Mouse (Mus musculus): ENCODE data around the gene Wfdc3. TPM values are rescaled to one million over a fixed set of nuclear protein-coding genes. Genes with fewer than 3 reads are reported as not detected.
"Not testable (repeated sequence)": the region's sequence is repeated elsewhere in the genome, so short reads cannot be mapped to it uniquely, and the experiment has no call there.

The Wfdc3 gene
- polyA plus RNA-seq, 1 experiment from 2014 or later = 0.95 TPM

DNA sequence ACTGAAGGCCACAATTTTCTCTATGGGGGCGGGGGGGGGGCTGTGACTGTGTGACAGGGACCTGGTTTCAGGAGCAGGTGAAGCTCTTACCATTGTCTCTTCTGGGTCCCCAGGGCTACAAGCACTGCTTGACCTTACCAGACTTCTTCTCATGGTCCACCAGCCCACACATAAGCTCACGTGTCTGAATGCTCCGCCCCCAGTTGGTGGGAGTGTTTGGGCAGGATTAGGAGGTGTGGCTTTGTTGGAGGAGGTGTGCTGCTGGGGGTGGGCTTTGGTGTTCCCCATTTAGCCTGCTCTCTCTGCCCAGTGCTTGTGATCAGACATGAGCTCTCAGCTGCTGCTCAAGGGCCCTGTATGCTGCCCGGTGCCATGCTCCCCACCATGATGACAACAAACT is 22.5 kb downstream of the Wfdc3 start:
- Histone ChIP-seq H3K4me1 (ENCODE audit: control insufficient read depth, insufficient read depth, low read length) (no peaks in the 10 kb centered on the region), H3K4me3 (ENCODE audit: low read depth, low read length) (no peak overlapping the region), H3K9me3 (ENCODE audit: control insufficient read depth, low read depth, low read length) (no peaks in the 10 kb centered on the region), H3K27ac (ENCODE audit: low read length) (no peak overlapping the region), H3K4me2 (replicated peaks; ENCODE audit: low read depth, low read length) (no peak overlapping the region), H3K9ac (replicated peaks; ENCODE audit: low read depth, low read length) (no peak overlapping the region), H3K27me3 (ENCODE audit: control insufficient read depth, insufficient read depth, low read length) (no peaks in the 10 kb centered on the region), H3K36me3 (ENCODE audit: control insufficient read depth, insufficient read depth, low read length) (no peaks in the 10 kb centered on the region)
- no peak for ATAC-seq (ENCODE audit: insufficient number of reproducible peaks, insufficient read depth, low FRiP score, low read depth)
- 74% methylated on average over 4 of the region's 4 CpGs for WGBS

DNA sequence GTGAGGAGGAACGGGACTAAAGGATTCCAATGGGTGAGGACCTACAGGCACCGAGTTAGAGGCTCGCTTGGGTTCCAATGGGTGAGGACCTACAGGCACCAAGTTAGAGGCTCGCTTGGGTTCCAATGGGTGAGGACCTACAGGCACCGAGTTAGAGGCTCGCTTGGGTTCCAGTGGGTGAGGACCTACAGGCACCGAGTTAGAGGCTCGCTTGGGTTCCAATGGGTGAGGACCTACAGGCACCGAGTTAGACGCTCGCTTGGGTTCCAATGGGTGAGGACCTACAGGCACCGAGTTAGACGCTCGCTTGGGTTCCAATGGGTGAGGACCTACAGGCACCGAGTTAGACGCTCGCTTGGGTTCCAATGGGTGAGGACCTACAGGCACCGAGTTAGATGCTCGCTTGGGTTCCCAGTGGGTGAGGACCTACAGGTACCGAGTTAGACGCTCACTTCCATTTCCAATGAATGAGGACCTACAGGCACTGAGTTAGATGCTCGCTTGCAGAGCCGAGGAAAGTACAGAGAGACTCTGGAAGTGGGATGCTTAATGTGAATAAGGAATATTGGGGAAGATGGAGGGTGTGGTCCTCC is 29.4 kb downstream of the Wfdc3 start:
- H3K4me2 ChIP-seq (replicated peaks; ENCODE audit: low read depth, low read length); ATAC-seq (ENCODE audit: insufficient number of reproducible peaks, insufficient read depth, low FRiP score, low read depth); H3K4me3 ChIP-seq (ENCODE audit: low read depth, low read length); H3K27me3 ChIP-seq (ENCODE audit: control insufficient read depth, insufficient read depth, low read length); H3K27ac ChIP-seq (ENCODE audit: low read length); H3K4me1 ChIP-seq (ENCODE audit: control insufficient read depth, insufficient read depth, low read length); H3K9me3 ChIP-seq (ENCODE audit: control insufficient read depth, low read depth, low read length); H3K36me3 ChIP-seq (ENCODE audit: control insufficient read depth, insufficient read depth, low read length); H3K9ac ChIP-seq (replicated peaks; ENCODE audit: low read depth, low read length): not testable (repeated sequence)
- WGBS = 90% methylated on average over 20 of the region's 23 CpGs

DNA sequence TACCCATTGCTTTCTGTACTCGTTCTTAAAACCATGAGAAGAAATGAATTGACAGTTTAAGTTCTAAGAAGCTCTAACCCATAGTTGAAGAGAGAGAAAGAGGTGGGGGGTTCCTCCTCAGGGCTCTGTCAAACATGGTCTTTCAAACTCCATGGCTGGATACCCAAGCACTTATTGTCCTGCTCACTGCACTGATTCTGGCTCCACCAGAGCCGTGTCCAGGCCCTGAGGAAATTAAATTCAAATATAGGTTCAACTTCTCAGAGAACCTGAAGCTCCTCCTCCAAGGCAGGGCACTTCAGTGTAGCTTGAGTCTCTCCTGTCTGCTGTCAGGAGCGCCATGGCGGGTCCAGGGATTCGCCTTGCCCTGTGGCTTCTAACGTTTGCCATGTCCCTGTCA is 30.7 kb downstream of the Wfdc3 start, which contains the start of gene Spint5:
Gene Spint5 (plus strand): TSS at position 301 of the 400 bp plus-strand sequence.
- ATAC-seq (ENCODE audit: insufficient number of reproducible peaks, insufficient read depth, low FRiP score, low read depth) = no peak
- Histone ChIP-seq H3K36me3 (ENCODE audit: control insufficient read depth, insufficient read depth, low read length) (no peaks in the 10 kb centered on the region), H3K27me3 (ENCODE audit: control insufficient read depth, insufficient read depth, low read length) (no peaks in the 10 kb centered on the region), H3K27ac (ENCODE audit: low read length) (no peak within 1 kb of the TSS), H3K4me1 (ENCODE audit: control insufficient read depth, insufficient read depth, low read length) (no peaks in the 10 kb centered on the region), H3K9me3 (ENCODE audit: control insufficient read depth, low read depth, low read length) (no peaks in the 10 kb centered on the region), H3K4me2 (replicated peaks; ENCODE audit: low read depth, low read length) (no peak within 1 kb of the TSS), H3K9ac (replicated peaks; ENCODE audit: low read depth, low read length) (no peak within 1 kb of the TSS), H3K4me3 (ENCODE audit: low read depth, low read length) (no peak within 1 kb of the TSS)
- 69% methylated on average over 6 of the region's 6 CpGs for WGBS

DNA sequence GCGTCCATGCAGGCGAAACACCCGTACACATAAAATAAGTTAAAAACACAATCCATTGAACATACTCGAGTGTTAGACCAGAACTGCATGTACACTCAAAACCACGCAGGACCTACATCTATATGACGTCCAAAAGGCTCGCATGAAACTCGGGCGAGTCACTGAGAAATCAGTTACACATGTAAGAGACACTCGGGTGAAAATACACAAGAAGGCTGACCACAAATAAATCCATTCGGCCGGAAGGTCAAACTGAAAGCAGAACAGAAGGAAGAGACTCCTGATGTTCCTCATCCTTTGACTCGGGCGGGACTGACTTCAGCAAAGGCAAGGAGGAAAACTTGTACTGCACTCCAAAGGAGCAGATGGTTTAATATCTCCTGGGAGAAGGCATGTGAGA is 39.7 kb downstream of the Wfdc3 start:
- Histone ChIP-seq H3K36me3 (ENCODE audit: control insufficient read depth, insufficient read depth, low read length) (no peaks in the 10 kb centered on the region), H3K9ac (replicated peaks; ENCODE audit: low read depth, low read length) (no peak overlapping the region), H3K27me3 (ENCODE audit: control insufficient read depth, insufficient read depth, low read length) (no peaks in the 10 kb centered on the region), H3K4me3 (ENCODE audit: low read depth, low read length) (no peak overlapping the region), H3K4me1 (ENCODE audit: control insufficient read depth, insufficient read depth, low read length) (no peaks in the 10 kb centered on the region), H3K9me3 (ENCODE audit: control insufficient read depth, low read depth, low read length) (no peaks in the 10 kb centered on the region), H3K4me2 (replicated peaks; ENCODE audit: low read depth, low read length) (no peak overlapping the region), H3K27ac (ENCODE audit: low read length) (no peak overlapping the region)
- no peak for ATAC-seq (ENCODE audit: insufficient number of reproducible peaks, insufficient read depth, low FRiP score, low read depth)
- whole genome bisulfite sequencing = 90% methylated on average over 14 of the region's 14 CpGs

DNA sequence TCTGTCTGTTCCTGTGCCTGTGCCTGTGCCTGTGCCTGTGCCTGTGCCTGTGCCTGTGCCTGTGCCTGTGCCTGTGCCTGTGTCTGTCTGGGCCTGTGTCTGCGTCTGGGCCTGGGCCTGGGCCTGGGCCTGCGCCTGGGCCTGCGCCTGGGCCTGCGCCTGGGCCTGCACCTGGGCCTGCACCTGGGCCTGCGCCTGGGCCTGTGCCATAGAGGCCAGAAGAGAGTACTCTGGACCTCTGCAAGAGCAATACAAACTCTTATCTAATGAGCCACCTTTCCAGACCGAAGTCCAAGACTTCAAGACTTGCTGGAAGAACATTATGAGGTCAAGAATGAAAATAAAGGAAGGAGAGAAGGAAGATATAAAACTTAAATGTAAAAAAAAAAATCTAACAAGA is 40.4 kb downstream of the Wfdc3 start:
- Histone ChIP-seq H3K4me3 (ENCODE audit: low read depth, low read length) (no peak overlapping the region), H3K27ac (ENCODE audit: low read length) (no peak overlapping the region), H3K27me3 (ENCODE audit: control insufficient read depth, insufficient read depth, low read length) (no peaks in the 10 kb centered on the region), H3K4me2 (replicated peaks; ENCODE audit: low read depth, low read length) (no peak overlapping the region), H3K9ac (replicated peaks; ENCODE audit: low read depth, low read length) (no peak overlapping the region), H3K36me3 (ENCODE audit: control insufficient read depth, insufficient read depth, low read length) (no peaks in the 10 kb centered on the region), H3K4me1 (ENCODE audit: control insufficient read depth, insufficient read depth, low read length) (no peaks in the 10 kb centered on the region), H3K9me3 (ENCODE audit: control insufficient read depth, low read depth, low read length) (no peaks in the 10 kb centered on the region)
- no peak for ATAC-seq (ENCODE audit: insufficient number of reproducible peaks, insufficient read depth, low FRiP score, low read depth)
- WGBS = over 99% methylated on average over 6 of the region's 6 CpGs

DNA sequence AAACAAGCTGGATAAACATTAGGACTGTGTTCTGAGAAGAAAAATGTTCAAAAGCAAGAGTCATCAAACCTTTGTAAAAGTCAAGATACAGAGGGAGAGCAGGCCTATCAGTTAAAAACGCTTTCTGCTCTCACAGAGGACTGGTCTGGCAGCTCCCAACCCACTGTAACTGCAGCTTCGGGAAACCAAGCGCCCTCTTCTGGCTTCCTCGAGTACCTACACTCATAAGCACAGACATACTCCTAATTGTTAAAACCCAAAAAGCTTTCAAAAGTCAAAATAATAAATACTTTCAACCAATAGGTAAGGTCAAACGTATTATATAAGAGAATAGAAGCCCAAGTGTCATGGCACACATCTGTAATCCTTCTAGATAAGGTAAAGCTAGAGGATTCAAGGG is 41.5 kb downstream of the Wfdc3 start:
- H3K4me1 ChIP-seq (ENCODE audit: control insufficient read depth, insufficient read depth, low read length) = no peaks in the 10 kb centered on the region
- 79% methylated on average over 5 of the region's 5 CpGs for WGBS
- no peaks in the 10 kb centered on the region for H3K9me3 ChIP-seq (ENCODE audit: control insufficient read depth, low read depth, low read length)
- no peak overlapping the region for H3K4me3 ChIP-seq (ENCODE audit: low read depth, low read length)
- no peaks in the 10 kb centered on the region for H3K27me3 ChIP-seq (ENCODE audit: control insufficient read depth, insufficient read depth, low read length)
- no peak overlapping the region for H3K27ac ChIP-seq (ENCODE audit: low read length)
- no peak overlapping the region for H3K4me2 ChIP-seq (replicated peaks; ENCODE audit: low read depth, low read length)
- no peaks in the 10 kb centered on the region for H3K36me3 ChIP-seq (ENCODE audit: control insufficient read depth, insufficient read depth, low read length)
- no peak for ATAC-seq (ENCODE audit: insufficient number of reproducible peaks, insufficient read depth, low FRiP score, low read depth)
- H3K9ac ChIP-seq (replicated peaks; ENCODE audit: low read depth, low read length) = no peak overlapping the region

DNA sequence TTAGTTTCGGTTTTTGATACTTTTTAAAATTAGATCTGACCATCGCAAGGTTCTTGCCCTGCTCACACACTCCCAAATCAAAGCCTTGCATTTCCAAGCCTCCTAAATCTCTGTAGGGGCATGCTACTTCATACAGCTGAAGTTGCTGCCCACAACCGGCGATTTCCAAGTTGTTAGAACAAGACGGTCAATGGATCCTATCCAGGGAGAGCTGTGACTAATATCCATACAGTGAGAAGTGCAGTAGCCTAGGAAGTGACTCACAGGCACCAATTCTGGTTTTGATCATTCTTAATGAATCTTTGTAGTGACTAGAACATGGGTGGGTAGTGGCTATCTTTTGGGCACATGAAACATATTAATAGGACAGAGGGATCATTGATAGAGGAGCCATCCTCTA is 44.0 kb downstream of the Wfdc3 start:
- H3K27me3 ChIP-seq (ENCODE audit: control insufficient read depth, insufficient read depth, low read length) = no peaks in the 10 kb centered on the region
- H3K9ac ChIP-seq (replicated peaks; ENCODE audit: low read depth, low read length) = no peak overlapping the region
- ATAC-seq (ENCODE audit: insufficient number of reproducible peaks, insufficient read depth, low FRiP score, low read depth) = no peak
- H3K4me1 ChIP-seq (ENCODE audit: control insufficient read depth, insufficient read depth, low read length) = no peaks in the 10 kb centered on the region
- no peak overlapping the region for H3K27ac ChIP-seq (ENCODE audit: low read length)
- no peak overlapping the region for H3K4me2 ChIP-seq (replicated peaks; ENCODE audit: low read depth, low read length)
- no peaks in the 10 kb centered on the region for H3K36me3 ChIP-seq (ENCODE audit: control insufficient read depth, insufficient read depth, low read length)
- 88% methylated on average over 5 of the region's 5 CpGs for WGBS
- H3K4me3 ChIP-seq (ENCODE audit: low read depth, low read length) = no peak overlapping the region
- H3K9me3 ChIP-seq (ENCODE audit: control insufficient read depth, low read depth, low read length) = no peaks in the 10 kb centered on the region

DNA sequence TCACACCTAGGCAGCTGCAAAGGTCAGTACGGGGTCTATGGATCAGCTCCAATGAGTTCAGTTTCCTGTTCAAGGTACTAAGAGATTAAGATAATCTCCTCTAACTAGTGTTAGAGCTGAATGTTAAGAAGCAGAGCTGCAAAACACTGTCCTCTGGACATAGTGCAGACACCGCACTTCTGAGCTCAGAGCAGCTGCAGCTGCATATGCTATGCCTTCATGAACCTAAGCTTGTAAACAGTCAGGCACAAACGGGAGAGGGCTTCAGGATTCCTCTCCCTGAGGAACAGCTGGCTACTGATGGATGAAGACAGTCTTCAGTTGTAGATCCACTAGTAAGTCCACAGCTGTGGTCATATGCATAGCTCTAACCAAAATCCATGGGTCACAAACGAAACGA is 44.8 kb downstream of the Wfdc3 start:
- Histone ChIP-seq H3K27ac (ENCODE audit: low read length) (no peak overlapping the region), H3K27me3 (ENCODE audit: control insufficient read depth, insufficient read depth, low read length) (no peaks in the 10 kb centered on the region), H3K4me1 (ENCODE audit: control insufficient read depth, insufficient read depth, low read length) (no peaks in the 10 kb centered on the region), H3K9me3 (ENCODE audit: control insufficient read depth, low read depth, low read length) (no peaks in the 10 kb centered on the region), H3K4me3 (ENCODE audit: low read depth, low read length) (no peak overlapping the region), H3K9ac (replicated peaks; ENCODE audit: low read depth, low read length) (no peak overlapping the region), H3K4me2 (replicated peaks; ENCODE audit: low read depth, low read length) (no peak overlapping the region), H3K36me3 (ENCODE audit: control insufficient read depth, insufficient read depth, low read length) (no peaks in the 10 kb centered on the region)
- WGBS = 45% methylated on average over 5 of the region's 5 CpGs
- ATAC-seq (ENCODE audit: insufficient number of reproducible peaks, insufficient read depth, low FRiP score, low read depth) = 0 out of 2 replicates have a peak, but pooled peaks have one; percentile 49

DNA sequence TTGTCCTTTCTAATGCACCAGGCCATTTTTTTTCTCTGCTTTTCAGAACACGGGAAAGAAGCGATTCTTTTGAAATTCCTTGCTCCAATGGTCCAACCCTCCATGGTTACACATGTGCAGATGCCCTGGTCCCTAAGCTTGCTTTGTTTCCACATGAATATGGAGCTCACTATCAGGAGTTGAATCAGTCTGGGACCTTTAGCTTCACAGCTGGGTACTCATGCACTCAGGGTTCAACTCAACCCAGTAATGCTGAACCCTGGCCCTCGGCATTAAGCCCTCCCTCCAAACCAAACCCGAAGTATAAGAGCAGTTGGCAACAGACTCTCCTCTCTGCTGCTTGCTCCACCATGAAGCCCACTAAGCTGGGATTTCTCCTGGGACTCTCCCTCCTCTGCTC is 47.5 kb downstream of the Wfdc3 start, which contains the start of gene Spint4:
Gene Spint4 (plus strand): TSS at position 301 of the 400 bp plus-strand sequence.
- WGBS = 73% methylated on average over 4 of the region's 4 CpGs
- H3K9ac ChIP-seq (replicated peaks; ENCODE audit: low read depth, low read length) = no peak within 1 kb of the TSS

More for the DNA sequence above, 47.5 kb downstream of the Wfdc3 start, which contains the start of gene Spint4:
- no peak for ATAC-seq (ENCODE audit: insufficient number of reproducible peaks, insufficient read depth, low FRiP score, low read depth)
- H3K4me3 ChIP-seq (ENCODE audit: low read depth, low read length) = no peak within 1 kb of the TSS
- H3K4me2 ChIP-seq (replicated peaks; ENCODE audit: low read depth, low read length) = no peak within 1 kb of the TSS
- H3K27ac ChIP-seq (ENCODE audit: low read length) = no peak within 1 kb of the TSS
- no peaks in the 10 kb centered on the region for H3K36me3 ChIP-seq (ENCODE audit: control insufficient read depth, insufficient read depth, low read length)
- no peaks in the 10 kb centered on the region for H3K27me3 ChIP-seq (ENCODE audit: control insufficient read depth, insufficient read depth, low read length)
- H3K9me3 ChIP-seq (ENCODE audit: control insufficient read depth, low read depth, low read length) = no peaks in the 10 kb centered on the region
- H3K4me1 ChIP-seq (ENCODE audit: control insufficient read depth, insufficient read depth, low read length) = no peaks in the 10 kb centered on the region

Measured in stomach, embryonic 14.5 days (tissue).